Mouse (Mus musculus) heart, adult 9 months (tissue): ENCODE data around the gene Maml3.
A peak's percentile ranks its signal among the peaks of the same experiment; 100 is the strongest.

ENCODE experiments used
- DNase-seq, 2 experiments: peaks; one replicate each; pipeline ENCODE4 v3.0.0; 2022; ENCODE audit warnings: low spot score in 2 of 2

Gene Maml3

DNA sequence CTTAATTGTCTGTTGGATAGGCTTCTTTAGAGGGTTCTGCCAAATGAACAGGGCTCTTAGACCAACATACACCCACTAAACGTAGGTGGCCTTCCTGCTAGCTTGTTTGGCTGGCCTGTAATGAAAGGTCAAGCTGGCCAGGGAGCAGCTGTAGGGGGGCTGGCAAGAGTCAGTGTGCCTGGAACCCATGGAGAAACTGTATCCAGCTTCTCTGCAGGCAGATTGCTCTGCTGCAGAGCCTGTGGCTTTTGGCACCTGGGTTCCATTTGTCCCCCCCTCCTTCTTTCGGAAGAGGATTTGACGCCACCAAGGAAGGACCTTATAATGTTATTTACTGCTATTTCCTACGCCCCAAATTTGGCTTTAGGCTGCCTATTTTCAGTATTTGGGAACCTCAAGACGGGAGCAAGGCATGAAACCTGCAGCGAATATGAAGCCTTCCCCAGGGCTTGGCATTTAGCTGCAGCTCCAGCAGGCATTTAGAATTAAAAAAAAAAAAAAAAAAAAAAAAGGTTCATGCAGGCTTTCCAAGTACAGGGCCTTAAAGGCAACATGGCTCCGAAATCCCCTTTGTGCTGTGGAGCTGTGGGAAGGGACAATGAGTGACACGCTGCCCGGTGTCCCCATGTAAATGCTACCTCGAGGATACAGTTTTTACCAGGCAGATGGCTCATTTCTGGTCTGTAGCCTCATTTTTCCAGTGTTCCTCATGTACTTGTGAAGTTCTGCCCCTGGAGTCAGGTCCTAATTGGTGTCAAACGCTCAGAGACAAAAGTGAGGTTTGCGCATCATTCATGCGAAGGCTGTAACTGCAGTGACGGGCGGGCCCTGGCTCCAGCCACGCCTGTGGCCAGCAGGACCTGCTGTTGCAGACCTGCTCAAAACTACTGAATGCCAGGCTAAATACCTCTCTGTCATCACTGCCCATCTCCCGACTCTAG, 356.2 kb downstream of the Maml3 start:
- no peak for DNase-seq

DNA sequence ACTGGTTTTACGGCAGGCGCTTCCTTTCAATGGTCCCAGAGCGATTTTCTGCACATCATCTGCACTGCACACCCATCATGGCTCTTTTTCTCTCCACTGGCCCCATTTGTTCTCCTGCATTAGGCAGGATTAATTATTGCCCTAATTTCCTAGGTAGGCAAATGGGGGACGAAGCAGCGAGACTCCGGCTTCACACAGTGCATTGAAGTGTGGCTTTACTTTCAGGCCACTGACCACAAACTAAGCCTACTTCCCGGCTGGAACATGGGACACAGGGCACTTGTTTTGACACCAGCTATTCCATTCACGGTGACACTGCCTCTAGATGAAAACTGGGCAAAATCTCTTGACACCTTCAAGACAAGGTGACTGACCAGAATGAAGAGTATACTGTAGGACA, 358.1 kb downstream of the Maml3 start:
- DNase-seq: no peak

GRCm38 (mm10) chr3:51745162-51745561, 359.7 kb downstream of the Maml3 start:
- no peak for DNase-seq

GRCm38 (mm10) chr3:51744339-51744759, 360.5 kb downstream of the Maml3 start:
- DNase-seq: no peak

- no peak for DNase-seq
Measured at GRCm38 (mm10) chr3:51742405-51742804, 362.5 kb downstream of the Maml3 start.

DNA sequence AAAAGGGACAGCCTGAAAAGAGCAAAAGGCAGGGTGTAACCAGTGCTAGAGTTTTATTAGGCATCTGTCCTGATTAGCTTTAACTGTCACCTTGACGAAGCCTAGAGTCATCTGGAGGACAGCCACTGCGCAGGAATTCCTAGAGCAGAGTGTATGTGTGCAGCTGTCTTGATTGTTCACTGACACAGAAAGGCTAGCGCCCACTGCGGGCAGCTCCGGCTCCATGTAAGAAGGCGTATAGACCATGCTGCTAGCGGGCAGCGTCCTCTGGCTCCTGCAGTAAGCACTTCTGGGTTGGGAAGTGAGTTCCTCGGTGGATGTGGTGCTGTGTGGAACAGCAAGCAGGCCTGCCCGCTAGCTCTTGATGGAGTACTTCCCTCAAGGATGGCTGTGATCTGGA, 363.1 kb downstream of the Maml3 start:
- peak; percentile 19 to 33 for DNase-seq

DNA sequence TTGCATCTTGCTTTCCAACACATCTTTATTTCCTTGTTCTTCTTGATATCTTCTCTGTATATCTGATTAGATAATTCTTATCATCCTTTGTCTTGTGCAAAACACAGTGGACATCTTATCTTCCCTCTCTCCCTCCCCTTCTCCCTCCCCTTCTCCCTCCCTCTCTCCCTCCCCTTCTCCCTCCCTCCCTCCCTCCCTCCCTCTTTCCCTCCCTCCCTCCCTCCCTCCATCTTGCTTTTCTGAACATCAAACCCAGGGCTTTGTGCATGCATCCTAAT, 365.1 kb downstream of the Maml3 start:
- no peak for DNase-seq

GRCm38 (mm10) chr3:51739049-51739834, 365.6 kb downstream of the Maml3 start:
- no peak for DNase-seq

DNA sequence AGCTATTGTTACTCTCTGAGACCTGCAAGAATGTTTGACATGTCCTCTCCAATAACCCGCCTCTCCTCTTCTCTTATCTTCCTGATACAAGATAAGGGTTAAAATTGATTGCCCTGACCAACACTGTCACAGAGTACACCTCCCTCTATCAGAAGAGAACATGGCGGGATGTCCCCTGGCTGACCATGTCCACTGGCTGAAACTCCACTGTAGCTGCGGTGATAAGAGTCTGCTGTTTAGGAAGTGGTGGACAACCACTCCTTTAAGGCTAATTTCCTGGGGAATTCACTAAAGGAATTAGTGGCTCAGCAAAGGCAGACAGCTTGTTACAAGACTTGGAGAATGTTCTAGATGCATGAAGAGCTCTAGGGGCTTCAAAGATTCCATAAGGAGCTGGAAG, 371.2 kb downstream of the Maml3 start:
- DNase-seq: no peak

DNA sequence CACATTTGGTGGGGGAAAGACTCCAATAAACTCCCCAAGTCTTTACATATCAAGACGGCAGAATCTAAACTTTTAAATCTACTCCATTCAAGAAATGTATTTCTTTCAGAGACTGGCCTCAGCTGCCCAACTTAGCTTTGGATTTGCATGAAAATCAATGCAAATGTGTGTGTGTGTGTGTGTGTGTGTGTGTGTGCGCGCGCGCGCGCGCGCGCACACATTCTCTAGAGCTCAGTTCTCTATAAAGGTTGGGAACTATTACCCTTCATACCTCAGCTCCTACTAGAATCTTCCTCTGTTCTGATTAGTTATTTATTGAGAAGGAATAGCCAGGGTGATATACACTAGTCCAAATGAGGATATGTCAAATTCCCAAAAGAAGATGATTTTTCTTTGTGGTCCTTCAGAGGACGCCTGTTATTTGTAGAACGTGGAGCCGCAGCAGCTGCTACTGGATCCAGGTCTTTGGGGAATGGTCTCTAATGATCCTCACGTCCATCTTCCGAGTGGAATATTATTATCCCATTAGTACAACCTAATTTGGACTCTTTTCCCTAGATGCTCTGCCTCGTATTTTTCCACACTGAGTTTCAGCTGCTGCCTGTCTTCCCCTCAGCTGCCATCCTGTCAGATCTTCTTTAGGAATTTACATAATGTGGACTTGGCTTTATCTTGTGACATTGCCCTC, 372.8 kb downstream of the Maml3 start:
- no peak for DNase-seq

- no peak for DNase-seq
Measured at GRCm38 (mm10) chr3:51730662-51731061, 374.2 kb downstream of the Maml3 start.

DNA sequence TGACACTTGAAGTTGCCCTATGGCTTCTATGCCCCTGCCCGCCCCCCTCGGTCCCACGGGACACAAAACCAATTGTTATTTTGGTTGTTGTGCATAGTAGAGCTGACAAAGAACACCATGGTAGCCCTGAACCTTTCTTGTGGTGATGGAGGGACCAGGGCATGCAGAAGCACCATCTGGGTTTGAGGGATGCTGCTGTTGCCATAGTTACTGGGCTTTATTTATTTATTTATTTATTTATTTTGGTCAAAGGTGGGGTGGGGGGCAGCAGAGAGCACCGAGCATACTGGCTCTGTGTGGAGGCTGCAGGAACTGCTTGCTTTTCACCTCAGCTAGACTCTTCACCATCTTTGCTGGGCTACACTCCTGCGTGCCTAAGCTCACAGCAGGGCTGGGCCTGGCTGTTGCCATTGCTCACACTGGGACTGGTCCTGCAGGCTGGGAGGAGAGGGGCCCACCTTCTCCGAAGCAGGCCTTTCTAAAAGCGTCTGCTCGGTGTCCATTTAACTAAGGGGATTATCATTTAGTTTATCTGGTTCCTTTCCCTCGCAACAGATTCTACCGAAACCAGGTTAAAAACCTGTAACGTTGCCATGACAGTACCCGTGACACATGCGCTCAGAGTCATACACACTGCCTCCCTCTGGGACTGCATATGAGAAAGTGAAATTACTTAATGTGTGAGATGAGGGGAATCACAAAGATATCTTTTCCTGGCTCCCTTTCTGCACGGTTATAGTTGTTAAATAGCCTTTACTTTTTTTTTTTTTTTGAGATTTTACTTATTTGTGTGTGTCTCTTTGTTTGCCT, 375.6 kb downstream of the Maml3 start:
- no peak for DNase-seq

- DNase-seq: peak; percentile 12 to 44
Measured at GRCm38 (mm10) chr3:51728456-51728855, 376.4 kb downstream of the Maml3 start.

DNA sequence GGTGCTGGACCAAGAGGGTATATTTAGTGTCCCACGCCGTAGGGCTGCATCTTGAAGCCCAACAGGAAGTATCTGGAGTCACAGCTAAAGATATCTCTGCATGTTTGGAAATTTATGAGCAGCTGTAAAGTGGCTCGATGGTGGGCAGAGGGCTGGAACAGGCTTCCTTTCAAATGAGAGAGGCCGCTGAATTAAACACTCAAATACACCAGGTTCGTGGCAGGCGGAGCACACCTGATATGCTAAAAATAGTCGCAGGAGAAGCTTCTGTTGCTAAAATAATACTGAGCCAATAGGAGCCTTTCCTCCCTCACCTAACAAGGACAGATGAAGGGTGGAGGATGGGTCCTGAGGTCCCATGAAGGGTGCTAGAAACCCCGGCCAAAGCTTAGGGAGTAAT, 376.9 kb downstream of the Maml3 start:
- peak in 1 of 2 experiments; percentile 13 for DNase-seq

GRCm38 (mm10) chr3:51727487-51727886, 377.4 kb downstream of the Maml3 start:
- no peak for DNase-seq

GRCm38 (mm10) chr3:51726257-51726656, 378.6 kb downstream of the Maml3 start:
- no peak for DNase-seq

GRCm38 (mm10) chr3:51719982-51720381, 384.9 kb downstream of the Maml3 start:
- no peak for DNase-seq

- DNase-seq: peak in 1 of 2 experiments; percentile 13
Measured at GRCm38 (mm10) chr3:51719373-51719772, 385.5 kb downstream of the Maml3 start.

- no peak for DNase-seq
Measured at GRCm38 (mm10) chr3:51717909-51718308, 387.0 kb downstream of the Maml3 start.

DNA sequence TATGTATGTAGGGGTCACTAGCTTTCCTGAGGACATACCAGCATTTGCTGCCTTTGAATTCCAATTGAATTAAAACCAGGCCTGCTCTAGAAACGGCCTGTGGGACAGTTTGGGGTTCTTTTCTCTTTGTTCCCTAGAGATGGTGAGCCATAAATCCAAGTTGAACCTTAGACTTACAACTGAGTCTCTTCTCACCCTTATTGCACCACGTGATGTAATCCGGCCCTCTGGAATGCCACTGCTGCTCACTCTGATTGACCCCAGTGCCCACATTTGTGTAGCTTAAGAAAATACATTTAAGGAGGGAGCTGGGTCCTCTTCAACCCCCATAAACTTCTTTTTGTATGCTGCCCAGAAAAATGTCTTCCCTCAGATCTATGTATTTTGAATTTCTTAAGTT, 387.4 kb downstream of the Maml3 start:
- DNase-seq: no peak

- DNase-seq: no peak
Measured at GRCm38 (mm10) chr3:51714469-51714868, 390.4 kb downstream of the Maml3 start.

DNA sequence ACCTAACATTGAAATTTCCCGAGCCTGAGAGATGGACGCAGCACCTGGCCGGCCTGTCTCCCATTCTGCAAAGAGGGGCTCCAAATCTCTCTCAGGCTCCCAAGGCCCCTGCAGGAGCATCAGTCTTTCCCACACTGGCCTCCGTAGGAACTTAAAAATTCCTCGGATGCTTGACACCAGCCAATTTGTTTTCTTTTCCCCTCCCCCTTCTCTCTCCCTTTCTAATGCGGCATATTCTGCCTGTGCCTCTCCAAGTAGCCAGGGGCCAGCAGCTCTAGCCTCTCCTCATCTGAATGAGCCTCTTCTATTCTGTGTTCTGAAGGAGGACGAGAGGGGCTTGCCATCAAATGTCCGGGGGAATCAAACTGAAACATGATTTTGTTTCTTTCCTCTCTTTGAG, 391.6 kb downstream of the Maml3 start:
- no peak for DNase-seq
